Mouse (Mus musculus): ENCODE data around the gene Arhgap44.

GRCm38 (mm10) chr11:65128666-65129065 lies 34.1 kb downstream of the Arhgap44 start:
- no peak for TF ChIP-seq CTCF (IDR thresholded peaks at IDR 0.05; ENCODE audit: low read depth, low read length)
- TF ChIP-seq GATA1 (IDR thresholded peaks at IDR 0.05; ENCODE audit: borderline replicate concordance, low read length), result no peak

Measured in G1E (cell line).